Mouse (Mus musculus) embryonic facial prominence, embryonic 10.5 days (tissue): Measurements from ENCODE around the gene Tcf7l2. TPM values are rescaled to one million over a fixed set of nuclear protein-coding genes. Genes with fewer than 3 reads are reported as not detected.

Experiments used
- DNase-seq: peaks from one replicate; pipeline ENCODE4 v3.0.0-alpha.2; 2017; ENCODE audit warnings: low spot score
- H3K27ac ChIP-seq: fragments of 300-500 bp; sonication (generic); replicated peaks from 2 replicates; pipeline ENCODE4 v1.5.1; 2016; ENCODE audit warnings: mild to moderate bottlenecking
- H3K27me3 ChIP-seq: fragments of 300-500 bp; sonication (generic); replicated peaks from 2 replicates; pipeline ENCODE4 v1.6.1; 2016; ENCODE audit warnings: low read depth, mild to moderate bottlenecking; ENCODE audit not compliant: poor library complexity, severe bottlenecking
- H3K36me3 ChIP-seq: fragments of 300-500 bp; sonication (generic); replicated peaks from 2 replicates; pipeline ENCODE4 v1.6.1; 2016; ENCODE audit warnings: mild to moderate bottlenecking, moderate library complexity
- H3K4me1 ChIP-seq: fragments of 300-500 bp; sonication (generic); 2 replicates; pipeline ENCODE4 v1.6.1; 2016
- H3K4me3 ChIP-seq: fragments of 300-500 bp; sonication (generic); 2 replicates; pipeline ENCODE4 v1.5.1; 2016; ENCODE audit warnings: mild to moderate bottlenecking, moderate library complexity
- H3K9me3 ChIP-seq: fragments of 300-500 bp; sonication (generic); 2 replicates; pipeline ENCODE4 v1.6.1; 2016; ENCODE audit warnings: mild to moderate bottlenecking
- WGBS: fragments of 180-500 bp; shearing (Covaris S2); methylation state at CpG from one replicate; pipeline ENCODE4 v1.1.7; 2016; 5-methylcytosine and 5-hydroxymethylcytosine counted together
- polyA plus RNA-seq: library from polyadenylated mRNA; unstranded; fragments of >200 nt; fragmentation: Nextera tagmentation; extraction: Ambion mirVana; gene quantifications from 2 replicates; pipeline ENCODE4 v1.2.1, GENCODE M21; 2016

Tcf7l2 gene
- polyA plus RNA-seq, 1 experiment from 2014 or later: 111 TPM

DNA sequence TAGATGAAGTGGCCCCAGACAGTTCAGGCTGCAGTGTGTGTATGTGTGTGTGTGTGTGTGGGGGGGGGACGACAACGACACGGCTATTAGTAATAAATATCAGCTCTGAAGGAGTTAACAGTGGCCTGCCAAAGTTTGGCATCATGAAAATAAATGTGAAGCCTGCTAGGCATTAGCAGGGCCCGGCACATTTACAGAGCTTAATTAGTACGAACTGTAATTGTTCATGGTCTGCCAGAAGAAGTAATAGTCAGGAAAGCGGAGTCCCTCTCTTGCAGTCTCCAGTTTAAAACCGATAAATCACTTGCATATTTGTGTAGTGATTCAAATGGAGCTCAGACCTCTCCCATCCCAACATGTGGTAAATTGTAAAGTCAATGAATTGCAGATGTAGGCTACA, 7.9 kb downstream of the Tcf7l2 start:
- WGBS: 27% methylated on average over 7 of the region's 7 CpGs
- no peaks in the 10 kb centered on the region for H3K27me3 ChIP-seq
- DNase-seq: no peak
- peaks cover 93% of the 10 kb centered on the region for H3K4me1 ChIP-seq
- H3K27ac ChIP-seq: peak overlapping the region; percentile 80
- H3K4me3 ChIP-seq: peak overlapping the region; percentile 41
- peaks cover 13% of the 10 kb centered on the region for H3K36me3 ChIP-seq
- no peaks in the 10 kb centered on the region for H3K9me3 ChIP-seq

DNA sequence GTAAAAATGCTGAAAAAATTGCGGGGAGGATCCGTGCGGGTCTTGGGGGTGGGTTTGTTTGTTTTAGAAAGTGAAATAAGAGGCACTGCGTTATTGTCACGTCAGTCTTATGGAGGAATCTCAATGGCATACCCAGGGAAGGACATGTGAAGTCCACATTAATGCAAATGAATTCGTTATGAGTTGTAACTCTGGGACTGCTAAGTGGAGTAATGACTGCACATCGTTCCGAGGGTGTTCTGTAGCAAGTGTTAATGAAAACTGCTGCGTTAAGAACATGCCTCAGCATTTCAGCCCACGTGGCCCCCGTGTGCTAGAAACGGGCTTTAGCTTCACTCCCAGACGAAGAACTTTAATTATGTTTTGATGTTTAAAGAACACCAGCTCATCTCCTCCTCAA, 8.4 kb downstream of the Tcf7l2 start:
- H3K9me3 ChIP-seq: no peaks in the 10 kb centered on the region
- peak overlapping the region; percentile 41; the same call in 1 of the 2 replicates for H3K4me3 ChIP-seq
- no peaks in the 10 kb centered on the region for H3K27me3 ChIP-seq
- DNase-seq: no peak
- peaks cover 92% of the 10 kb centered on the region for H3K4me1 ChIP-seq
- H3K36me3 ChIP-seq: peaks cover 18% of the 10 kb centered on the region
- 37% methylated on average over 13 of the region's 13 CpGs for WGBS
- peak overlapping the region; percentile 16; the same call in 1 of the 2 replicates for H3K27ac ChIP-seq

DNA sequence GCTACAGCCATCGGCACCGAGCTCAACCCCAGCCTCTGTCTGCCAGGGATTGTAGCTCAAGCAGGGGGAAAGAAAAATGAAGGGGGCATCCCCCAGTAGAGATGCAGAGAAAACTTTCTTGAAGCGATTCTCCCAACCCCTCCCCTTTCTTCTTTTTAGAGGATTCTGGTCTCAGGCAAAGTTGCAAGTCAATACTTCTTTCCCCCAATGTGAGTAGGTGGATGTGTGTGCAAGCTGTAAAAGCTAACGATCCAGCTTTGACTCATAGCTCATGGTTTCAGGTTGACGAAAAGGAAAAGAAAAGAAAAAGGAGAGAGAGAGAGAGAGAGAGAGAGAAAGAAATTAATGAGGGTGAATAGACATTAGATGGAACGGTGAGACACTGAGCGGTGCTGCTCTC, 8.8 kb downstream of the Tcf7l2 start:
- Histone ChIP-seq H3K4me3 (peak overlapping the region; percentile 41; the same call in 1 of the 2 replicates), H3K27ac (peak overlapping the region; percentile 16), H3K27me3 (no peaks in the 10 kb centered on the region), H3K36me3 (peaks cover 22% of the 10 kb centered on the region), H3K9me3 (no peaks in the 10 kb centered on the region), H3K4me1 (peaks cover 89% of the 10 kb centered on the region)
- DNase-seq: no peak
- 45% methylated on average over 7 of the region's 7 CpGs for WGBS

DNA sequence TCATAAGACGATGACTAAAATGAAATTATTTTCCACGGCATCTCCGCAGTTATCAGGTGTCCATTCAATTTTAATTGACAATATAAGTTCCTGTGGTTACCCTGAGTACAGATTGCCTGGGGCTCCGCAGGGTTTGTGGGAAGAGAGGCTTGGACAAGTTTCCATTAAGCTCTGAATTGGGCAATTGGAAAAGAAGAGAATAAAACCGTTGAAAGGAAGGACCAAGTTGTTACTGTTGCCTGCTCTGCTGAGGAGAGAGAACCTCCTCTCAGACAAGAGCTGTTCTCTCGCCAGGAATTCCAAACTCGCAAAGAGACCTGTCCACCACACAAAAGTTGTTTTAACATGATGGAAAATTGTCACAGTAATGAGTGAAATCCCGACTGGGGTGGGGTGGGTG, 11.2 kb downstream of the Tcf7l2 start:
- Histone ChIP-seq H3K27me3 (no peaks in the 10 kb centered on the region), H3K36me3 (peaks cover 42% of the 10 kb centered on the region), H3K4me3 (no peak overlapping the region), H3K9me3 (no peaks in the 10 kb centered on the region), H3K4me1 (peaks cover 88% of the 10 kb centered on the region), H3K27ac (no peak overlapping the region)
- WGBS: 56% methylated on average over 8 of the region's 8 CpGs
- DNase-seq: no peak

DNA sequence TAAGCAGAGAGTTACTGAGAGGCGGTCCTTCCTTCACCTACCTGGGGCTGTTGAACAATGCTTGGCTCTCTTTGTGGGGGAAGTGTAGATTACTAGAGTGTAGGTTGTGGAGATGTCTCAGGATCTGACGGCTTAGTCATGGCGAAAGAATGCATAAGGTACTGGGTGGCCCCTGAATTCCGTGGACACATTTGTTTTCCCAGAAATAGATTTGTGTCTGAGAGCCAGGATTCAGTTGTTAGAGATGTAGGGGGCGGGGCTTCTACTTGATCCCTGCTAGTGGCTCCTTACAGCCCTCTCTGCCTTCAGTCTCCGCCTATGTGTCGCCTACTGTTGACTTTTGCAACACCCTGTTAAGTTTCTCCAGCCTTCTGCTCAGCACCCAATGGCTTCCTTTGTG, 12.7 kb downstream of the Tcf7l2 start:
- no peak for DNase-seq
- Histone ChIP-seq H3K9me3 (no peaks in the 10 kb centered on the region), H3K4me1 (peaks cover 80% of the 10 kb centered on the region), H3K27ac (no peak overlapping the region), H3K4me3 (no peak overlapping the region), H3K36me3 (peaks cover 51% of the 10 kb centered on the region), H3K27me3 (no peaks in the 10 kb centered on the region)
- 65% methylated on average over 7 of the region's 7 CpGs for WGBS

DNA sequence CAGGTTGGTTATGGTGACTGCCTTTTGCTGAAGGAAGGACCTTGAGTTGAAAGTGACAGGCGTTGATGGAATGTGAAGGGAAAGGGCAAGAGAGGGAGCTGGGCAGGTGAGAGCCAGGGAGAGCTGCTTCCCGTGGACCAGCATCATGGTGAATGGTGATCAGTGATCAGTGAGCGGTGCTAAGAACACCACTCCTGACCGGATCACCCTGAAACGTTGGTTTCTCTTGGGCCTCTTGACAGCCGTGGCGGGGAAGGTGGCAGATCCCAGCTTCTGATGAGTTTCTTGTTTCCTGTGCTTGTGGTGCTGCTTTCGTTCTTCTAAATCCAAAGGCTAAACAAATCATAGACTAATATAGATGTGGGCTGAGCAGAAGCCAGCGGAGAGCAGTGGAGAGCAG, 13.8 kb downstream of the Tcf7l2 start:
- H3K9me3 ChIP-seq: no peaks in the 10 kb centered on the region
- WGBS: 91% methylated on average over 9 of the region's 9 CpGs
- peaks cover 53% of the 10 kb centered on the region for H3K36me3 ChIP-seq
- DNase-seq: no peak
- H3K27ac ChIP-seq: no peak overlapping the region
- H3K27me3 ChIP-seq: no peaks in the 10 kb centered on the region
- H3K4me3 ChIP-seq: no peak overlapping the region
- peaks cover 75% of the 10 kb centered on the region for H3K4me1 ChIP-seq

DNA sequence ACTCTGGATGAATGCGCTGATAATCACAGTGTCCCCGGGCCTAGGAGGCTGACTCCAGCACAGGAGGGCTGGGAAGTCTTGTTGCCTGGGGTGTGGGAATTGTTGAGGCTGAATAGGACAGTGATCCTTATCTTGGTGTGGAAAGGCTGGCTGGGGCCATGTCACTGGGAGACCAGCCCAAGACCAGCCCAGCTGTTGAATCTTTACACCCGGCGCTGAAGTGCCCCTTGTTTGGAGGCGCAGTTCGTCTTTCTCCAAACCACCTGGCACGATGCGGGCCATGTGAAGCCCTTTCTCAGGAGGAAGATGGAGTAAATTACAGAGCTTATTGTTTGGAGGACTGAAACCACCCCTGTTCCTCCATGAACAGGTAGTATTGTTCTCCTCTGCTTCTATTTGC, 15.1 kb downstream of the Tcf7l2 start:
- 0 out of 2 replicates have a peak overlapping the region, but pooled peaks have one; percentile 11 for H3K27ac ChIP-seq
- H3K4me1 ChIP-seq: peaks cover 72% of the 10 kb centered on the region

DNA sequence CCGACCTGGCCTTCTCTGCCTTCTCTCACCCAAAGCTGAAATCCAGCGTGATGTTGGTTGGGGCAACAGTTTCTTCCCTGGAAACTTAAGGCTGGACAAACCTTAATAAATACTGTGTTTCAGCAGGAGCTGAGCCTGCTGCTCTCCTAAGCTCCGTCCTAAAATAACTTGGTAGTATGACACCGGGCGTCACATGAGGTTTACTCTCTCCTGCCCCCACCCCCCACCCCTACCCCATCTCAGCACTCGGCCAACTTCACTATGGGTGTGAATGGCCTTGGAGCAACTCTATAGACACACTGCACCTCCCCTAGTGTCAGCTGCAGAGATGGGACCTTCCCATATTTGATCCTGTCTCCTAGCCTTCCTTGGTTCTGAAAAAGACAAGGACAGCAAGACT, 15.8 kb downstream of the Tcf7l2 start:
- Histone ChIP-seq H3K4me3 (no peak overlapping the region), H3K36me3 (peaks cover 60% of the 10 kb centered on the region), H3K27ac (0 out of 2 replicates have a peak overlapping the region, but pooled peaks have one; percentile 11), H3K4me1 (peaks cover 66% of the 10 kb centered on the region), H3K27me3 (no peaks in the 10 kb centered on the region), H3K9me3 (no peaks in the 10 kb centered on the region)
- 75% methylated on average over 6 of the region's 6 CpGs for WGBS
- DNase-seq: no peak

More for the DNA sequence above, 15.1 kb downstream of the Tcf7l2 start:
- whole genome bisulfite sequencing: 58% methylated on average over 8 of the region's 8 CpGs
- peaks cover 55% of the 10 kb centered on the region for H3K36me3 ChIP-seq
- no peak for DNase-seq
- no peaks in the 10 kb centered on the region for H3K27me3 ChIP-seq
- no peaks in the 10 kb centered on the region for H3K9me3 ChIP-seq
- H3K4me3 ChIP-seq: no peak overlapping the region

DNA sequence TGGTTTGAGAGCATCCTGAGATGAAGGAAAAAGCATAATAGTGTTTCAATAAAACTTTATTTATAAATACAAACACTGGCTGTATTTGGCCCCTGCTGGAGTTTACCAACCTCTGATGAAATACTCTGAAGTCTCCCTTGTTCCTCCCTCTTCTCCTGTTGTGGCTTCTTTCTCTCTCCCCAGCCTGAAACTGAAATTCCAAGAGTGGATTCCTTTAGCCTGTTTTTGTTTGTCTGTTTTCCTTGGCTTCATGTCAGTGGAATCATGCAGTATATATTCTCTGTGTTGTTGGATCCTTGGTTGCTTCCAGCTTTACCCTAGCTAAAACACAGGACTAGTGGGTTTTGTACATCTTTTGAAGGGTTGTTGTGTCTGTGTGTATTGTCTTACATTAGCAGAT, 16.5 kb downstream of the Tcf7l2 start:
- H3K4me1 ChIP-seq: peaks cover 59% of the 10 kb centered on the region
- H3K9me3 ChIP-seq: no peaks in the 10 kb centered on the region
- no peak overlapping the region for H3K27ac ChIP-seq
- no peak overlapping the region for H3K4me3 ChIP-seq
- DNase-seq: no peak
- peaks cover 66% of the 10 kb centered on the region for H3K36me3 ChIP-seq
- no peaks in the 10 kb centered on the region for H3K27me3 ChIP-seq

DNA sequence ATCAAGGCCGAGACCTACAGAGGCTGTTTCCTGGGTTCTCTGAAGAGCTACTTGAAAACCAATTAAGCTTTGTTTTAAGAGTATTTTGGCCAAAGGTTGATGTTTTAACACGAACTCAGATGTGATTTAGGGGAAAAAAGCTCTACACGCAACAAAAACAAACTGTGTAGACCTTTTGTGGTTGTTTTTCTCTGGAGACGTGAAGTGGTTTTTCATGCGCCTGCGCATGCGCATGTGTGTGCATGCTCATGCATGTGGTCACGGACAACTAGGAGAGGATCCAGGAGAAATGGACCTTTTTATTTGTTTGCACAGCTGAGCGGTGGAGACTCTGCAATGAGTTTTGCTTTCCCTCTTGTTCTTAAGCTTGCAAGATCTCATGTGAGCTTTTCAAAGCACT, 17.4 kb downstream of the Tcf7l2 start:
- Histone ChIP-seq H3K36me3 (peaks cover 75% of the 10 kb centered on the region), H3K9me3 (no peaks in the 10 kb centered on the region), H3K4me3 (no peak overlapping the region), H3K27me3 (no peaks in the 10 kb centered on the region), H3K4me1 (peaks cover 60% of the 10 kb centered on the region), H3K27ac (no peak overlapping the region)
- 88% methylated on average over 9 of the region's 9 CpGs for WGBS
- no peak for DNase-seq

DNA sequence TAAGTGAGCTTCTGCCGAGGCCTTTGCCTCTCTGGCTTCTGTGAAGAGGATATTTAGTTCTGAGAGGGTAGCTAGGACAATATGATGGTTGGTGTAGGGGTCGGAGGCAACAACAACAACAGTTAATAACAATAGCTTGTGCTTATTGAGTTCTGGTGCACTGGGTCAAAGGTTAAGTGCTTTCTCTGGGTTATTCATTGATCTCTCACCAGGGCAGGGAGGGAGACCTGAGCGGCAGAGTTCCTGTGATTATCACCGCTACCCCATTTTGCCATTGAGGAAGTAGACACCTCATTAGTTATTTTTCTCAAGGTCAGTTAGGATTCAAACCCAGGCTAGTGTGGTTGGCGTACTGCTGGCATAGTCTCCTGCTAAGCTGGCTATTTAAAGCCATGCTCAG, 19.5 kb downstream of the Tcf7l2 start:
- WGBS: 59% methylated on average over 5 of the region's 5 CpGs
- H3K9me3 ChIP-seq: no peaks in the 10 kb centered on the region
- no peak overlapping the region for H3K4me3 ChIP-seq
- no peaks in the 10 kb centered on the region for H3K27me3 ChIP-seq
- no peak for DNase-seq
- peaks cover 65% of the 10 kb centered on the region for H3K36me3 ChIP-seq
- no peak overlapping the region for H3K27ac ChIP-seq
- peaks cover 47% of the 10 kb centered on the region for H3K4me1 ChIP-seq

DNA sequence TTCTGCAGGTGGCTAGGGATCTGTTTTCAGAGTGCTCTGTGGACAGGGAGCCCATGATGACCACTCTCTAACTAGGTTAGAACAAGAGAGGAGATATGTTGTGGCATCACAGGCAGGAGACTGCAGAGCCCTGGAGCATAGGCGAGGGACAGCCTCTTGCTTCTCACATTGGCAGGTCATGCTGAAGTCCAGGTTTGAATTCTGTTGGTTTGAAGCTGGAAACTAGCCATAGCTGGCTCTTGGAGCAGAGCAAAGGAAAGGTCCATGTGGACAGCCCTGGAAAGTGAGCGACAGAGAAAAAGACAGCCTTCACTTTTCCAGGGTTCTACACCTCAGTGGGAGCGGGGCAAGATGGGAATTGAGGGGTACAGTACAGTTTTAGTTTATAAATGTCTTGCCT, 20.6 kb downstream of the Tcf7l2 start:
- H3K4me3 ChIP-seq: no peak overlapping the region
- no peaks in the 10 kb centered on the region for H3K27me3 ChIP-seq
- no peak for DNase-seq
- peaks cover 42% of the 10 kb centered on the region for H3K4me1 ChIP-seq
- H3K9me3 ChIP-seq: no peaks in the 10 kb centered on the region
- H3K27ac ChIP-seq: no peak overlapping the region
- peaks cover 58% of the 10 kb centered on the region for H3K36me3 ChIP-seq
- 98% methylated on average over 3 of the region's 3 CpGs for WGBS

DNA sequence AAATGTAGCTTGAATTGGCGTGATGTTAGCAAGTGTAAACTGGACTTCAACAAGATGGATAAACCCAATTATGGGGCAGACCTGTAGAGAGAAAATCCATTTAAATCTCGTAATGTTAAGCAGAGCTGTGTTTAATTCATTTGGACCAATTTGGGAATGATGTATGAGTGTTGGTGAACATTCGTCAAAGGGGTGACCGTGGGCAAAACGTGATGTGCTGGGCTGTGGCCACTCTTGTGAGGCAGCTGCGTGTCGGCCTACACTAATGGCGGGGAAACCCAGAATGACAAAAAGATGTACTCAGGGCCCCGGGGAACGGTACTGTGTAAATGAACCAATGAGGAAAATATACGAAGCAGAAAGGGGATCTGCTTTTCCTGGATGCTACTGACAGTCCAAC, 24.2 kb downstream of the Tcf7l2 start:
- no peak overlapping the region for H3K4me3 ChIP-seq

DNA sequence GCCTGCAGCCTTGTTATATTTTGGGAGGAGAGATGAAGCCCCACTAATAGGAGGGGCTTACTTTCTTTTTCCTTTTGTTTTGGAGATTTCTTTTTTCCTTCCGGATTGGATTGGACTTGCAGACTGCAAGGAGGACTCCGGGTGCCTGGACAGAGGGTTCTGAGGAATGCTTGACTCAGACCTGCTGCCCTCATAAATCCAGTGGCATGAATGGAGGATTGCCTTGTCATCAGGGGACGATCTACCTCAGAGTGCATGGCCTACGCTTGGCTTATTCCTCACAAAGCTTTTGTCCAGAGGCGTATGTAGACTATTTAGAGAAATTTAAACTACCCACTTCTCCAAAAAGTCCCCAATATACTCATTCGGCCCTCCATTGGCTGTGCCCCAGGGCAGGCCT, 25.5 kb downstream of the Tcf7l2 start:
- Histone ChIP-seq H3K27me3 (no peaks in the 10 kb centered on the region), H3K36me3 (peaks cover 39% of the 10 kb centered on the region), H3K9me3 (no peaks in the 10 kb centered on the region), H3K4me3 (no peak overlapping the region), H3K4me1 (peaks cover 47% of the 10 kb centered on the region), H3K27ac (no peak overlapping the region)
- 75% methylated on average over 6 of the region's 6 CpGs for WGBS
- no peak for DNase-seq

More for the DNA sequence above, 24.2 kb downstream of the Tcf7l2 start:
- H3K4me1 ChIP-seq: peaks cover 45% of the 10 kb centered on the region
- H3K27me3 ChIP-seq: no peaks in the 10 kb centered on the region
- no peaks in the 10 kb centered on the region for H3K9me3 ChIP-seq
- H3K27ac ChIP-seq: no peak overlapping the region
- WGBS: 85% methylated on average over 11 of the region's 11 CpGs
- peaks cover 50% of the 10 kb centered on the region for H3K36me3 ChIP-seq
- DNase-seq: no peak
